Mouse (Mus musculus): ENCODE results near the gene Olfr463.

Olfr463 gene

DNA sequence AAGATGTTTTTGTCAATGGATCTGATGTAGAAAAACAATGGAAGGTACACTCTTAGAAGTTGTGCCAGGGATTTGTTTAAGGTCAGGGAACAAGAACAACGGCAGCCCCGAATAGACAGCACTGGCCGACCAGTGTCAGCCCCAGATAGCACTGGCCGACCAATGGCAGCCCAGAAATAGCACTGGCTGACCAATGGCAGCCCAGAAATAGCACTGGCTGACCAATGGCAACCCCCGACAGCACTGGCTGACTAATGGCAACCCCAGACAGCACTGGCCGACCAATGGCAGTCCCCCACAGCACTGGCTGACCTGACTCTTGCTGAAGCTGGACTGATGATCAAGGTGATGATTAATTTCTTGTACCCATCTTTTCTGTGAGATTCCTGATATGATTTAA lies 49.3 kb downstream of the Olfr463 start:
- no peak for DNase-seq (ENCODE audit: low spot score)

DNA sequence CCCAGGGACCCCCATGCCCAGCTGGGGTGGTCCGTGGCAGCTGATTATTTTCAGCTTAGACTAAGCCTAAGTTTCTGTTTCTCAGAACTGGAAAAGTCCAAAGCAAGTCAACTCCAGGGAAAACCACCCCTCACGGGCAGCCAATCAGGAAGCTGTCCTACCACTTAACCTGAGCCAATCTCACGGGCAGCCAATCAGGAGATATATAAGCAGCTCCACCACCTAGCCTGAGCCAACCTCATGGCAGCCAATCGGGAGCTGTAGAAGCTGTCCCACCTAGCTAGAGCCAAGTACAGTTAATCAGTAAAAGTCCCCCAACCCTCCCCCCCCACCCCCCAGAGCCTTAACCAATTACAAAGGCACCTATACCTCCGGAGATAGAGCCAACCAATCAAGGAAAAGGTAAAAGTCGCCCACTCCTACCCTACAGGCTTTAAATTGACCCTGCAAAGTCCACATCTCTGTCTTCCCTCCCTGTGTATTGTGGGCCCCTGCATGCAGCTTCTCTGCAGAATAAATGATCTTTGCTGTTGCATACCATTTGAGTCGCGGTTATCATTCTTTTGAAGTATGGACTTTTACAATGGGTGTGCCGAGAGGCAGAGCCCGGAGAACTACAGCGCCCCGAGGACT lies 50.1 kb downstream of the Olfr463 start:
- DNase-seq (ENCODE audit: low spot score), result no peak
